Mouse (Mus musculus) lung, postnatal 14 days (tissue): ENCODE measurements around the gene Nox3.

Experiments
- DNase-seq: peaks from one replicate; pipeline ENCODE4 v3.0.0; 2021

The Nox3 gene

GRCm38 (mm10) chr17:3602954-3603672 is 92.9 kb downstream of the Nox3 start:
- no peak for DNase-seq

- no peak for DNase-seq
Observed at GRCm38 (mm10) chr17:3598393-3598792, 97.7 kb downstream of the Nox3 start.

GRCm38 (mm10) chr17:3597866-3598265 is 98.2 kb downstream of the Nox3 start:
- no peak for DNase-seq

- DNase-seq, result no peak
Observed at GRCm38 (mm10) chr17:3597130-3597529, 98.9 kb downstream of the Nox3 start.
